Mouse (Mus musculus) hindbrain, embryonic 13.5 days (tissue): Measurements from ENCODE around the gene Ttc1. TPM values are rescaled to one million over a fixed set of nuclear protein-coding genes. Genes with fewer than 3 reads are reported as not detected.

Source experiments
- ATAC-seq: fragments of 200-750 bp; cut with Nextera tagmentation; 2 replicates; pipeline ENCODE4 v1.8.0; 2017; ENCODE audit warnings: moderate TSS enrichment; ENCODE audit not compliant: low FRiP score
- H3K27ac ChIP-seq: fragments of 300-500 bp; sonication (generic); 2 replicates; pipeline ENCODE4 v1.5.1; 2015; ENCODE audit warnings: inconsistent platforms, mild to moderate bottlenecking, moderate library complexity
- H3K27me3 ChIP-seq: fragments of 300-500 bp; sonication (generic); 2 replicates; pipeline ENCODE4 v1.6.1; 2015; ENCODE audit warnings: mild to moderate bottlenecking, inconsistent platforms
- H3K36me3 ChIP-seq: fragments of 300-500 bp; sonication (generic); 2 replicates; pipeline ENCODE4 v1.6.1; 2015; ENCODE audit warnings: mild to moderate bottlenecking, inconsistent platforms
- H3K4me1 ChIP-seq: fragments of 300-500 bp; sonication (generic); replicated peaks from 2 replicates; pipeline ENCODE4 v1.6.1; 2015; ENCODE audit warnings: inconsistent platforms
- H3K4me2 ChIP-seq: fragments of 300-500 bp; sonication (generic); 2 replicates; pipeline ENCODE4 v1.6.1; 2015; ENCODE audit warnings: inconsistent platforms, mild to moderate bottlenecking, moderate library complexity
- H3K4me3 ChIP-seq: fragments of 300-500 bp; sonication (generic); 2 replicates; pipeline ENCODE4 v1.5.1; 2015; ENCODE audit warnings: mild to moderate bottlenecking, inconsistent platforms
- H3K9ac ChIP-seq: fragments of 300-500 bp; sonication (generic); 2 replicates; pipeline ENCODE4 v1.6.1; 2015; ENCODE audit warnings: mild to moderate bottlenecking, inconsistent platforms
- H3K9me3 ChIP-seq: fragments of 300-500 bp; sonication (generic); 2 replicates; pipeline ENCODE4 v1.6.1; 2016; ENCODE audit warnings: inconsistent platforms
- WGBS: fragments of 180-500 bp; shearing (Covaris S2); methylation state at CpG from one replicate; pipeline ENCODE4 v1.1.7; 2015; 5-methylcytosine and 5-hydroxymethylcytosine counted together
- polyA plus RNA-seq: library from polyadenylated mRNA; unstranded; fragments of >200 nt; fragmentation: Nextera tagmentation; extraction: Ambion mirVana; gene quantifications from 2 replicates; pipeline ENCODE4 v1.2.1, GENCODE M21; 2015

Gene Ttc1
- 91.9 and 94.2 TPM in 2 replicates for polyA plus RNA-seq

DNA sequence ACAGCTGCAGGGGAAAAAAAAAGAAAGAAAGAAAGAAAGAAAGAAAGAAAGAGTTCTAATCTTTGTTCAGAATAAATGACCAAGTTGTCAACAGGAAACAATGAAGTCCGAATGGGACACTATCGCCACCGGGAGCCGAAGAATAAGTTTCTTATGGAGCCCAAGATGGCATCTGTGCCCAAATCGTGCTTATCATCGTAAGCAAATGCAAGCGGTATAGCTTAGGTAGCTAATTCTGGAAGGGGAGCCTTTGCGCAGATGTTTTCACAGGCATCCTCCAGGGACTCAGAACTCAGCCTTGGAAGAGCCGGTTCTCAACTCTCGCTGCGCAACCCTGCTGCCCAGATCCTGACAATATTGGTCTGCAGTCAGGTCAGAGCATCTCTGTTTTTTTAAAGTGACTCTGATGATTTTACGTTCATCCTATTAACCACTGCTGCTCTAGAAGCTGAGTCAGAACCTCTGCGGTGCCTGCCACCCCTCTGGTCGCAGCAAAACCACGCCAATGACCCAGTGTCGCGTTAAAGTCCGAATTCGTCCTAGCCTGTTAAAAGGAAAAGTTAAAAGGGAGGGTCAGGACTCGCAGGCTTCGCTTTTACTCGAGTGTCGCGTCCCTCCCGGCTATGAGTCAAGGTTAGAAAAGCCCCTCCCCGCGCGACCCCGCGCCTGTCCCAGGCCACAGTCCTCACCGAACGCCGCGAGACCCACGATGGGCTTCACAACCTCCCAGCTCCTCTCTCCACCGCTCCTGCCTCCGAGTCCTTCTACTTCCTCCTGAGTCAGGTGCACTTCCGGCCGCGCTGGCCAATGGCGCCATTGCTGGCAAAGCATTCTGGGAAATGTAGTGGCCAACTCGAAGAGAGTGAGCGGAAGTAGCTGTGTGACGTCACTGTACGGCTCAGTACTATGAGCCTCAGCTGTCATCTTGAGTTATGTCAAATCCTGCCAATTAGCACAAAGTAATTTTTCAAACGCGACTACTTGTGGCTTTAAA lies at the start of gene Ttc1:
Ttc1 (minus strand) TSS at position 776 of the 994 bp plus-strand sequence.
- H3K4me3 ChIP-seq = peak within 1 kb of the TSS; percentile 71
- H3K4me1 ChIP-seq = peaks cover 9% of the 10 kb centered on the region
- H3K27me3 ChIP-seq = no peaks in the 10 kb centered on the region
- H3K4me2 ChIP-seq = peak within 1 kb of the TSS; percentile 94
- H3K36me3 ChIP-seq = peaks cover 26% of the 10 kb centered on the region
- no peaks in the 10 kb centered on the region for H3K9me3 ChIP-seq
- H3K9ac ChIP-seq = peak within 1 kb of the TSS; percentile 83
- peak within 1 kb of the TSS; percentile 74 for H3K27ac ChIP-seq
- peak; percentile 98 for ATAC-seq
- 4% methylated on average over 47 of the region's 47 CpGs for WGBS

DNA sequence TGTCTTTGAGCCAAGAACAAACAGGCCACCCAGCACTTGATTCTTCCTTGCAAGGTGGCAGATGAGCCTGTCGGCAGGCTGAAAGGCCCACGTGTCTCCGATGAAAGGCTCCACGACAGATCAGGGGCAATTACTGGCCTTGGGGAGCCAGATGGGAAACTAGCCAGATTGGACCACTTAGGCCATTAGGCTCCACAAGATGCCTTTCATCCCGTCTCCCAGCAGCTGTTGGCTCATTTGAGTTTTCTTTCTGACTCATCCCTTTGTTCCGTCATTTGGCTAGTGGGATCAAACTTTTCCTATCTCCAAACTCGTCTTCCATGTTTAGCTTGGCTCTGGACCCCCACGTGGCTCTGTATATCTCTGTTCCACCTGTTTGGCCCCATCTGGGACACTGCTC lies 48.2 kb upstream of the Ttc1 start:
- no peak overlapping the region for H3K4me2 ChIP-seq
- H3K9ac ChIP-seq = no peak overlapping the region
- ATAC-seq = no peak
- 64% methylated on average over 8 of the region's 8 CpGs for WGBS
- no peaks in the 10 kb centered on the region for H3K9me3 ChIP-seq
- H3K27me3 ChIP-seq = no peaks in the 10 kb centered on the region
- no peaks in the 10 kb centered on the region for H3K36me3 ChIP-seq
- no peak overlapping the region for H3K27ac ChIP-seq
- H3K4me1 ChIP-seq = no peaks in the 10 kb centered on the region
- H3K4me3 ChIP-seq = no peak overlapping the region

DNA sequence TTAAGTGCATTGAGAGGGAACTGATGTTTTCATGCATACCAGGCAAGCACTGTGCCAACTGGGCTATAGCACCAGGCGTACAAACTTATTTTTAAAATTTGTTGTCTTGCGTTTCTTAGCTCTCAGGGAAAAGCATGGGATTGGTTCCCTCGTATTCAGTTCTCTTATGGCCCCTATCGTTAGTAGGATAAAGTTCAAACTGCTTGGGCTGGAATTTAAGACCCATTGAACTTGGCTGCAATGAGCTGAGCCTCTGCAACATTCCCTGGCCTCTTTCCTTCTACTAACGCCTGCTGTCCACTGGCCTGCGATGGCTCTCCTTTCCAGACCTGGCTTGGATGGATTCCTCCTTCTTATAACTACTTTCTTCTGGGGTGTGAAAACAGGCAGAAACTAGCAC lies 42.6 kb upstream of the Ttc1 start:
- Histone ChIP-seq H3K27me3 (no peaks in the 10 kb centered on the region), H3K4me1 (no peaks in the 10 kb centered on the region), H3K27ac (no peak overlapping the region), H3K9ac (no peak overlapping the region), H3K4me3 (no peak overlapping the region), H3K9me3 (no peaks in the 10 kb centered on the region), H3K36me3 (no peaks in the 10 kb centered on the region), H3K4me2 (no peak overlapping the region)
- WGBS = 92% methylated on average over 6 of the region's 6 CpGs
- ATAC-seq = no peak

DNA sequence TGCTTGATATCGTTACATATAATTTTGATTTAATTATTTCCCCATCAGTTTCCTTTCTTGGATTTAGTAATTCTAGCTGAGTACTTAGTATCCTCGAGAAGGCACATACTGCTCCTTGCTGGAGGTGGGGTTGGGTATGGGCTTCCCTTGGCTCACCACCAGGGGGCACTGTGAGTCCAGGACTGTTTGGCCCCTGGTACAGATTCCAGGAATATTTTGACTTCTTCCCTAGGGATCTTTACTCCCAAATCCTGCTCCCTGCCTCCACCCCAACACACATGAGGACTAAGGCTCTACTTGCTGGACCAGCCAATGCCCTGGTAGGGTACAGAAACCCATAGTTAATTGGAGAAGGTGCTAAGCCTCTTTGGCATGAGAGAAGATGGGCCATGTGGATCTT lies 36.0 kb upstream of the Ttc1 start:
- H3K36me3 ChIP-seq = no peaks in the 10 kb centered on the region
- H3K27ac ChIP-seq = no peak overlapping the region
- 0 out of 2 replicates have a peak, but pooled peaks cover 4% of the 10 kb centered on the region for H3K4me1 ChIP-seq
- 16% methylated on average over 2 of the region's 2 CpGs for WGBS
- H3K4me3 ChIP-seq = no peak overlapping the region
- H3K4me2 ChIP-seq = no peak overlapping the region
- H3K27me3 ChIP-seq = no peaks in the 10 kb centered on the region
- no peak for ATAC-seq
- no peak overlapping the region for H3K9ac ChIP-seq
- no peaks in the 10 kb centered on the region for H3K9me3 ChIP-seq

DNA sequence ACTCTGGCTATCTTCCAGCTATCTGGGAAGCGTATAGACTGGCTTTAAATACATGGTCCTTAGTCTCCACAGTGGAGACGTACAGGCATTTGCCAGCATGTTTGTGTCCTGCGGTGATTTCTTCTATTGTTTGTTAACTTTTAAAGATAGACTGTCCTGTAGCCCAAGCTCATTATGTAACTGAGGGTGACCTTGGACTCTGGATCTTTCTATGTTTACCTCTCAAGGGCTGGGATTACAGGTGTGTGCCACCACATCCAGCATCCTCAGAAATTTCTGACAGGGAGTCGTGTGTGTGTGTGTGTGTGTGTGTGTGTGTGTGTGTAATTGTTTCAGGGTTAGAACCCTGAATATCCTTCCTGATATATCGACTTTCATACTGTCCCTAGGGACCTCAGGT lies 35.3 kb upstream of the Ttc1 start:
- no peaks in the 10 kb centered on the region for H3K36me3 ChIP-seq
- 0 out of 2 replicates have a peak, but pooled peaks cover 4% of the 10 kb centered on the region for H3K4me1 ChIP-seq
- H3K4me3 ChIP-seq = no peak overlapping the region
- no peaks in the 10 kb centered on the region for H3K9me3 ChIP-seq
- no peak for ATAC-seq
- H3K27ac ChIP-seq = no peak overlapping the region
- H3K27me3 ChIP-seq = no peaks in the 10 kb centered on the region
- H3K4me2 ChIP-seq = no peak overlapping the region
- 76% methylated on average over 5 of the region's 5 CpGs for WGBS
- H3K9ac ChIP-seq = no peak overlapping the region

DNA sequence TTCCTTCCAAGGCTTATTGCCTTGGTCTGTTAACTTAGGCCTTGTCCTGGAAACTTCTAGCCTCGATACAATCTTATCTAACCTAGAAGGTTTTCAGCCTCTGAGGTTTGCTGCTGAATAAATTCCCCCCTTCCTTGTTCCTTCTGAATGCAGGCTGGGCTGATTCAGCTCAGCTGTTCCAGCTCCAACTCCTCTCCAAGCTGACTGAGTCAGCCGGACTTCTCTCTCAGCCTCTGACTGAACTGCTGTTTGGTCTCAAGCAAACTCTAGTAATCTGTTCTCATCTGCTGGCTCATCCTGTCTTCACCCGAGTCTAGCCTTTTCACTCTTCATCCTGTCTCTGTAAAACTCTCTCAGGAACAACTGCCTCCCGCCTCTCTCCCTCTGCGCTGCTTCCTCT lies 31.7 kb upstream of the Ttc1 start:
- Histone ChIP-seq H3K4me1 (peaks cover 13% of the 10 kb centered on the region), H3K27me3 (peaks cover 22% of the 10 kb centered on the region), H3K27ac (no peak overlapping the region), H3K4me2 (no peak overlapping the region), H3K4me3 (no peak overlapping the region), H3K9ac (no peak overlapping the region), H3K36me3 (no peaks in the 10 kb centered on the region), H3K9me3 (no peaks in the 10 kb centered on the region)
- ATAC-seq = no peak
- WGBS = 84% methylated on average over 5 of the region's 5 CpGs

DNA sequence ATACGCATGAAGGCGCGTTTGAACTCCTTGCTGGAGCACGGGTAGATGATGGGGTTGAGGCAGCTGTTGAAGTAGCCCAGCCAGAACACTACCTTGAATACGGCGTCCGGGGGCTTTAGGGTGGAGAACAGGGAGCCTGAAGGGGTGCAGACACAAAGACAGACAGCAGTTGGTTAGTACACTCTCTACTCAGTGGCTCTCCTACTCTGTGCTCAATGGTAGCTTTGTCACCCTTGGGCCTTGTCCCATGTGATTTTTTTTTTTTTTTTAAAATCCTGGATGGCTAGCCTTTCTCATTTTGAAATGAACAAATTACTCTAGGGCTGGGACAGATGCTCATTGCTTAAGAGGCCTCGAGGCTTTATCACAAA lies 28.5 kb upstream of the Ttc1 start:
- peaks cover 34% of the 10 kb centered on the region for H3K27me3 ChIP-seq
- H3K4me3 ChIP-seq = peak overlapping the region; percentile 39
- peak; percentile 52 for ATAC-seq
- H3K36me3 ChIP-seq = no peaks in the 10 kb centered on the region
- peak overlapping the region; percentile 64 for H3K4me2 ChIP-seq
- WGBS = 19% methylated on average over 8 of the region's 8 CpGs
- peak overlapping the region; percentile 66 for H3K9ac ChIP-seq
- peaks cover 9% of the 10 kb centered on the region for H3K4me1 ChIP-seq
- H3K27ac ChIP-seq = no peak overlapping the region
- H3K9me3 ChIP-seq = no peaks in the 10 kb centered on the region

DNA sequence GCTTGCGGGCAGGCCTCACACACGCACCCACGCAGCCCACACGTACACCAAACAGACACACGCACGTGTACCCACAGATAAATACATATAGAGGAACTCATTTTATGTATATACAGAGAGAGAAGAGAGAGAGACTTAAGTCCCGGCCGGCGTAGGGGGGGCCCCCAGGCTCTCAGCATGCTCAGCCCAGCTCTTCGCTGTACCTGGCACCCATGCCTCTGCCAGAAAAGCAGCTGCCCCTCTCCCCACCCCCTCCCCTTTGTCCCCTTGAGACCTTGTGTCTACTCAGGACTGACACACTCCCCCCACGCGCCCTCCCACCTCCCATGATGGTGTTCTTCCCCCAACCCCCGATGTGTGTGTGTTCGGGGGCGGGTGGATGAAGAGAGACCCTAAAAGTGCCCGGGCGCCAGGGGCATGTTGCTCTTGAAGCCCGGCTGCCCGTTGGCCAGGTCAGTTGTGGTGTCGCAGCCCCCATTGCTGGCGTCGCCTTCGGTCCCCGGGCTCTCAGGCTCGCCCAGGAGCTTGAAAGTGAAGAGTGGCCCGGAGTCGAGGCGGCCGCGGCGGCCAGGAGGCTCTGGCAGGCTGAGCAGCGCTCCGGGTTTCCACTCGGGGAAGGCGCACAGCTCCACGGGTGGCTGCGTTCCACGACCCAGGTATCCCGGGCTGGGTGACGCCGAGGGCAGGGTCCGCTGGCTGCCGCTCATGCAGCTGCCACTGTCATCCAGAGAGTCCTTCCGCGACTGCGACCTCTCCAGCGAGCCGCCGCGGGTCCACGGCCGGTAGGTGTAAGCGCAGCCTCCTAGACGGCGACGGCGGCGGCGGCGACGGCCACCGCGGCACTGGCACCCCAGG lies 27.9 kb upstream of the Ttc1 start:
- peak; percentile 72 for ATAC-seq
- Histone ChIP-seq H3K9ac (peak overlapping the region; percentile 66), H3K27ac (no peak overlapping the region), H3K27me3 (peaks cover 34% of the 10 kb centered on the region), H3K4me3 (peak overlapping the region; percentile 39), H3K4me1 (peaks cover 9% of the 10 kb centered on the region), H3K9me3 (no peaks in the 10 kb centered on the region), H3K36me3 (no peaks in the 10 kb centered on the region), H3K4me2 (peak overlapping the region; percentile 64)
- 13% methylated on average over 62 of the region's 63 CpGs for WGBS

DNA sequence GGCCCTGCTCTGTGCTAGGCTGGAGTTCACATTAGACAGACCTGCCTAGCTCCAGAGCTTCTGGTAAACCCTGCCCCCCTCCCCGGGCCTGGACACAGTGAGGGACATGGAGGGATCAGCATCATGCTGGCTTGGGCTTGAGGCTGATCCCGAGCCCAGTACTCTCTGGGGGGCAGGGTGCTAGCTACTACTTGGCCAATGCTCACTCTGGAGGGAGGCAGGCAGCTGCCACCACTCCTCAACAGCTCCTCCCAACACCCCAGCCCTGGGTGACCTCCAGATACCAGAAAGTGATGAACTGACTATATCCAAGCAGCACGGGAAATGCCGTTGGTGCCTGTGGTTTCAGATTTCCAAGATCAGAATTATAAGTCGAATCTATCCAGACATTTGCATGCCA lies 25.9 kb upstream of the Ttc1 start:
- no peaks in the 10 kb centered on the region for H3K9me3 ChIP-seq
- no peak overlapping the region for H3K27ac ChIP-seq
- WGBS = 61% methylated on average over 5 of the region's 5 CpGs
- H3K27me3 ChIP-seq = peaks cover 34% of the 10 kb centered on the region
- no peak overlapping the region for H3K9ac ChIP-seq
- H3K4me1 ChIP-seq = peaks cover 9% of the 10 kb centered on the region
- no peak overlapping the region for H3K4me3 ChIP-seq
- no peaks in the 10 kb centered on the region for H3K36me3 ChIP-seq
- ATAC-seq = no peak
- no peak overlapping the region for H3K4me2 ChIP-seq

DNA sequence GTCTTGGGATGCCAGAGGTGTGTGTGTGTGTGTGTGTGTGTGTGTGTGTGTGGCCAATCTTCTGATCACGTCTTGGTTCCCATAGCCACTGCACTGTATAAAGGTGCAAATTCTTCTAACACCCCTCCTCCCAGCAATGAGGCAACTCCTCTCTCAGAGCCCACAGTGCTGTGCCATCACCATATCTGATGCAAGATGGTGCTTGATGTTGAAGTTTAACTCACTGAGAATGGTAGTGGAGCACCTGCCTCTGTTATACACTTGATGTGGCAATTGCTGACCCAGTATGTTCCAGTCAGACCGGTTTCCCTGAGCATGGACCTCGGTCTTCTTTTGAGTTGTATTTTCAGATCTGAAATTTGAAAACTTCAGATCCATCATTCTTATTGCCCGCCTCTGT lies 22.3 kb upstream of the Ttc1 start:
- no peak for ATAC-seq
- no peak overlapping the region for H3K9ac ChIP-seq
- peaks cover 5% of the 10 kb centered on the region for H3K4me1 ChIP-seq
- WGBS = 85% methylated on average over 4 of the region's 4 CpGs
- H3K27ac ChIP-seq = no peak overlapping the region
- no peaks in the 10 kb centered on the region for H3K36me3 ChIP-seq
- H3K27me3 ChIP-seq = peaks cover 28% of the 10 kb centered on the region
- no peak overlapping the region for H3K4me3 ChIP-seq
- no peaks in the 10 kb centered on the region for H3K9me3 ChIP-seq
- no peak overlapping the region for H3K4me2 ChIP-seq

DNA sequence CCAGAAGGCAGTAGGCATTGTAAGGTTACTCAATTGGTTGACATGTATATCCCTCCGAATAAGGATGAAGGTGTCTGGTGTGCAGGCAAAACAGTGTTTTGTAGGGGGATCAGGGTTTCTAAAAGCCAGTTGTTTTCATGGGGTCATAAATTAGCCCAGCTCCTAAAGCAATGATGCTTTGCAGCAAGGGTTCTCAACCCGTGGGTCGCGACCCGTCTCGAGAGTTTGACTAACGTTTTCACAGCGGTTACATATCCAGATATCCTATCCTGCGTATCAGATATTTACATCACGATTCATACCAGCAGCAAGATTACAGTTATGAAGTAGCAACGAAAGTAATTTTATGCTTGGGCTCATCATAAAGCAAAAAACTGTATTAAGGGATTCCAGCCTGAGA lies 19.9 kb upstream of the Ttc1 start:
- Histone ChIP-seq H3K27me3 (peaks cover 15% of the 10 kb centered on the region), H3K9ac (no peak overlapping the region), H3K4me3 (no peak overlapping the region), H3K9me3 (no peaks in the 10 kb centered on the region), H3K4me2 (peak overlapping the region; percentile 65), H3K27ac (no peak overlapping the region), H3K4me1 (peaks cover 5% of the 10 kb centered on the region), H3K36me3 (no peaks in the 10 kb centered on the region)
- ATAC-seq = no peak
- WGBS = 70% methylated on average over 11 of the region's 11 CpGs

DNA sequence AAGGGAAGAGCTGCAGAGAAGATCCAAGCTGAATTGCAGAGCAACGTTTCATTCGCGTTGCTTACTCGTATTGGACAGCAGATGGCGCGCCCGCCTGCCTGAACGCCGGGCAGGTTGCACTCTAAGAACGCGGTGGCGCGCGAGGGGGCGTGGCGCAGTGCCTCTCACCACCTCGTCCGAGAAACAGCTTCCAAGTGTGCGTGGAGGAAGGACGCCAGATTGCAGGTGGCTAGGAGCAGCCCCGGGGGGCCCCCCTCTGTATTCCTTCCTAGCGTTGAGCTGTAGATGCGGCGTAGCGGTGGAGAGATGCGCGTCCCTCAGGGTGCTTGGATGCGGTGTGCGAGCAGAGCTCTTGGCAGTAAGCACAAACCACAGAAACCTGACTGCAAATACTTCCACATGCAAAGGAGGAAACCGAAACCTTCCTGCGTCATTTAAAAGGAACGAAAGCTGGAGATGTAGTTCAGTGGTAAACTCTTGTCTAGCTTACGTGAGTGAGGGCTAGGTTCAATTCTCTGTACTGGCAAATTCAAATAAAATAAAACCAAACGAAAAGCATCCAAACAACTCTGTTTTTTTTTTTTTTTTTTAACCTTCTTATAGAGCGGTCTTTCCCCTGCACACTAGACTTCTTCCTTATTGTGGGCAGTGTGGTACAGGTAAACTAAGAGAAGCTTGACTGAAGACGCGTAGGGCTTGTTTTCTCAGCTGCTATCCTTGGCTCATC lies 19.3 kb upstream of the Ttc1 start:
- peak overlapping the region; percentile 48 for H3K4me3 ChIP-seq
- H3K4me1 ChIP-seq = peaks cover 5% of the 10 kb centered on the region
- H3K9ac ChIP-seq = peak overlapping the region; percentile 65
- H3K9me3 ChIP-seq = no peaks in the 10 kb centered on the region
- 7% methylated on average over 37 of the region's 37 CpGs for WGBS
- H3K27ac ChIP-seq = no peak overlapping the region
- peaks cover 15% of the 10 kb centered on the region for H3K27me3 ChIP-seq
- H3K36me3 ChIP-seq = no peaks in the 10 kb centered on the region
- H3K4me2 ChIP-seq = peak overlapping the region; percentile 65
- peak; percentile 95 for ATAC-seq
